Mouse (Mus musculus) retina, adult 2 months (tissue): ENCODE data around the gene Vmn1r180.
"Not testable (repeated sequence)": the region's sequence is repeated elsewhere in the genome, so short reads cannot be mapped to it uniquely, and the experiment has no call there.

Experiments used
- DNase-seq: peaks from one replicate; pipeline ENCODE4 v3.0.0-alpha.2; 2012; ENCODE audit warnings: low read depth, low spot score

Vmn1r180 gene

GRCm38 (mm10) chr7:23950332-23950731, at the start of gene Vmn1r180:
Gene Vmn1r180 (plus strand): TSS chr7:23950632.
- no peak for DNase-seq

- no peak for DNase-seq
Observed at GRCm38 (mm10) chr7:23926678-23927077, 23.8 kb upstream of the Vmn1r180 start, which contains the start of gene Vmn1r179. Gene Vmn1r179 (plus strand): TSS chr7:23926978.

- DNase-seq, result peak; percentile 4
Observed at GRCm38 (mm10) chr7:23968044-23968443, 17.6 kb downstream of the Vmn1r180 start.

- not testable (repeated sequence) for DNase-seq
Observed at GRCm38 (mm10) chr7:23974315-23974714, 23.9 kb downstream of the Vmn1r180 start, which contains the start of gene Vmn1r181. Gene Vmn1r181 (plus strand): TSS chr7:23974615.

- no peak for DNase-seq
Observed at GRCm38 (mm10) chr7:24001391-24001790, 51.0 kb downstream of the Vmn1r180 start, which contains the start of gene V1rd19. Gene V1rd19 (plus strand): TSS chr7:24001691.
